In the genomic region with DNA sequence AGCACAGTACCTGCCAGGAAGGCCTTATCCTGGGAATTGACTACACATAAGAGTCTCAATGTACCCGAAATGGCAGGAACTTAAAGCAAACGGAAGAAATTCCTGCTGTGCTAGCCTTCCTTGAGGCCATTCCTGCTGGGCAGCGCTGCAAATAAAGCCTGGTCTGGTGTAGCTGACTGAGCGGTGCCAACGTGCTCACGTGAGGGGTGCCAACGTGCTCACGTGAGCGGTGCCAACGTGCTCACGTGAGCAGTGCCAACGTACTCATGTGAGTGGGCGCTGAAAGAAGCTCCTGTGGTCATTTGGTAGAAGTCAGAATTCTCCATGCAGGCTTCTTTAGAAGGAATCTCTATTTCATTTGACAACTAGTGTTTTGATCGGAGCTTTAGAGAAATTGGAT, we compare ENCODE assay signal across 19 mouse cellular contexts.
DNase-seq lines count a peak whose midpoint lies in the region; ATAC-seq and TF ChIP-seq lines count a peak whose summit lies in the region.
"Had no signal": no experiment of that assay in that cellular context is flagged by ENCODE, and none has a peak within 500 bp of the region (broad histone marks: within the 10 kb centered on the region; RNA-seq: fewer than 3 reads in every experiment).

No protein-coding gene starts in this region.

- ATAC-seq in hindbrain, embryonic 13.5 days (ENCODE audit: low FRiP score) = no peak
- ATAC-seq in hindbrain, embryonic 14.5 days (ENCODE audit: low FRiP score) = no peak
- ATAC-seq: intestine, embryonic 16.5 days had no signal

- no peak for TF ChIP-seq EP300 in CH12.LX (IDR thresholded peaks at IDR 0.05; ENCODE audit: low read length)
- no peak for TF ChIP-seq EP300 in heart, adult 2 months (IDR thresholded peaks at IDR 0.05; ENCODE audit: insufficient read depth, low read depth, low read length)

- no peak for TF ChIP-seq POLR2A in CH12.LX (IDR thresholded peaks at IDR 0.05; ENCODE audit: low read depth, low read length)
- TF ChIP-seq POLR2A in heart, adult 2 months (IDR thresholded peaks at IDR 0.05; ENCODE audit: insufficient read depth, low read depth, low read length) = no peak

- no peaks in the 10 kb centered on the region for H3K79me2 ChIP-seq in CH12.LX (replicated peaks; ENCODE audit: control insufficient read depth, extremely low read depth, insufficient read depth, poor library complexity, severe bottlenecking)
- no peaks in the 10 kb centered on the region for H3K79me2 ChIP-seq in heart, adult 2 months (replicated peaks; ENCODE audit: control insufficient read depth, insufficient read depth, low read length)

- in situ Hi-C loops in CH12.LX (cut with MboI; ENCODE audit: low pct_ligation_motif_present, low pct_unique_long_range_greater_than_20kb, low sequenced_read_pairs) = no loop called here

- H3K4me3 ChIP-seq in hindbrain, embryonic 13.5 days = no peak overlapping the region
- H3K4me3 ChIP-seq in hindbrain, embryonic 14.5 days (replicated peaks; ENCODE audit: low read length) = no peak overlapping the region
- H3K4me3 ChIP-seq in left cerebral cortex, adult 2 months = no peak overlapping the region
- no peak overlapping the region for H3K4me3 ChIP-seq in CH12.LX (replicated peaks in 1 of 3; ENCODE audit: low read depth in 2 of 3, low read length in 2 of 3, poor library complexity in 1 of 3)
- H3K4me3 ChIP-seq in heart, adult 2 months = no peak overlapping the region
- H3K4me3 ChIP-seq: embryonic facial prominence, embryonic 10.5 days; forebrain, embryonic 13.5 days; heart, embryonic 13.5 days had no signal

- peak overlapping the region; percentile 58 for H3K27ac ChIP-seq in hindbrain, embryonic 13.5 days
- H3K27ac ChIP-seq in hindbrain, embryonic 14.5 days = no peak overlapping the region
- no peak overlapping the region for H3K27ac ChIP-seq in left cerebral cortex, adult 2 months
- no peak overlapping the region for H3K27ac ChIP-seq in CH12.LX (ENCODE audit: insufficient read depth, low read depth)
- no peak overlapping the region for H3K27ac ChIP-seq in heart, adult 2 months
- H3K27ac ChIP-seq: embryonic facial prominence, embryonic 10.5 days; heart, embryonic 13.5 days had no signal

- no peak for TF ChIP-seq RAD21 in CH12.LX (IDR thresholded peaks at IDR 0.05; ENCODE audit: low read depth, low read length)

- H3K4me2 ChIP-seq in hindbrain, embryonic 13.5 days = no peak overlapping the region
- H3K4me2 ChIP-seq in hindbrain, embryonic 14.5 days (replicated peaks) = no peak overlapping the region
- H3K4me2 ChIP-seq in CH12.LX (ENCODE audit: insufficient read depth, low read depth, poor library complexity, severe bottlenecking) = no peak overlapping the region
- H3K4me2 ChIP-seq: forebrain, embryonic 13.5 days; heart, embryonic 13.5 days had no signal

- DNase-seq in hindbrain, embryonic 14.5 days (ENCODE audit: low spot score) = no peak
- peak; percentile 17 for DNase-seq in left cerebral cortex, postnatal 4 days
- no peak for DNase-seq in left cerebral cortex, adult 2 months (ENCODE audit: extremely low spot score in 1 of 2, low spot score in 2 of 2)
- no peak for DNase-seq in CH12.LX (ENCODE audit: extremely low read depth)
- peak; percentile 8 for DNase-seq in brain, adult 2 months (ENCODE audit: low read depth, low spot score)
- DNase-seq in heart, adult 2 months = no peak
- DNase-seq: adrenal gland, adult 8-10 months; adrenal gland, postnatal 36 days; cerebellum, adult 8-10 months; forebrain, postnatal 0 days; gastrocnemius, postnatal 25 days; heart, postnatal 36 days; kidney, adult 8-10 months had no signal

- H3K9me3 ChIP-seq in hindbrain, embryonic 13.5 days = no peaks in the 10 kb centered on the region
- no peaks in the 10 kb centered on the region for H3K9me3 ChIP-seq in hindbrain, embryonic 14.5 days (ENCODE audit: control insufficient read depth, low read length)
- H3K9me3 ChIP-seq in CH12.LX (replicated peaks; ENCODE audit: low read length) = no peaks in the 10 kb centered on the region
- H3K9me3 ChIP-seq: embryonic facial prominence, embryonic 10.5 days; forebrain, embryonic 13.5 days; G1E; heart, embryonic 13.5 days had no signal

- dilution Hi-C loops in CH12.LX (cut with MboI; ENCODE audit: extremely low pct_ligation_motif_present, extremely low pct_unique_long_range_greater_than_20kb, low sequenced_read_pairs) = no loop called here

- intact Hi-C loops in left cerebral cortex, postnatal 4 days (cut with DNase I) = no loop called here
- intact Hi-C loops in left cerebral cortex, adult 2 months (cut with DNase I) = no loop called here
- intact Hi-C loops in heart, adult 2 months (cut with DNase I) = no loop called here

- no peak for TF ChIP-seq CTCF in left cerebral cortex, adult 2 months (IDR thresholded peaks at IDR 0.05)
- TF ChIP-seq CTCF in CH12.LX (conservative IDR thresholded peaks at IDR 0.05 in 1 of 2, IDR thresholded peaks at IDR 0.05 in 1 of 2; ENCODE audit: low read depth in 2 of 2, low read length in 2 of 2) = no peak
- no peak for TF ChIP-seq CTCF in heart, adult 2 months (IDR thresholded peaks at IDR 0.05)

- 77% methylated on average over 14 of the region's 14 CpGs for WGBS in hindbrain, embryonic 13.5 days
- WGBS in hindbrain, embryonic 14.5 days = 74% methylated on average over 14 of the region's 14 CpGs
- WGBS in heart, adult 2 months = 83% methylated on average over 14 of the region's 14 CpGs

- H3K4me1 ChIP-seq in hindbrain, embryonic 13.5 days (replicated peaks) = peaks cover 13% of the 10 kb centered on the region
- H3K4me1 ChIP-seq in hindbrain, embryonic 14.5 days (replicated peaks; ENCODE audit: control insufficient read depth, insufficient read depth, low read length) = no peaks in the 10 kb centered on the region
- H3K4me1 ChIP-seq in CH12.LX (ENCODE audit: control insufficient read depth in 1 of 2, insufficient read depth in 2 of 2) = no peaks in the 10 kb centered on the region
- no peaks in the 10 kb centered on the region for H3K4me1 ChIP-seq in heart, adult 2 months (ENCODE audit: control insufficient read depth, insufficient read depth, low read length)
- H3K4me1 ChIP-seq: embryonic facial prominence, embryonic 10.5 days had no signal

- H3K27me3 ChIP-seq in hindbrain, embryonic 13.5 days = no peaks in the 10 kb centered on the region
- no peaks in the 10 kb centered on the region for H3K27me3 ChIP-seq in hindbrain, embryonic 14.5 days (ENCODE audit: control insufficient read depth, insufficient read depth, low read length)
- H3K27me3 ChIP-seq in CH12.LX (replicated peaks) = no peaks in the 10 kb centered on the region
- H3K27me3 ChIP-seq in heart, adult 2 months (ENCODE audit: control insufficient read depth, insufficient read depth, low read length) = no peaks in the 10 kb centered on the region
- H3K27me3 ChIP-seq: forebrain, embryonic 13.5 days; heart, embryonic 13.5 days had no signal

- H3K36me3 ChIP-seq in hindbrain, embryonic 13.5 days = no peaks in the 10 kb centered on the region
- no peaks in the 10 kb centered on the region for H3K36me3 ChIP-seq in hindbrain, embryonic 14.5 days (replicated peaks; ENCODE audit: control insufficient read depth, insufficient read depth)
- H3K36me3 ChIP-seq in CH12.LX (replicated peaks in 1 of 2; ENCODE audit: control insufficient read depth in 1 of 2, insufficient read depth in 1 of 2, low read length in 1 of 2) = no peaks in the 10 kb centered on the region
- H3K36me3 ChIP-seq in heart, adult 2 months (ENCODE audit: control insufficient read depth, insufficient read depth, low read length) = no peaks in the 10 kb centered on the region
- H3K36me3 ChIP-seq: embryonic facial prominence, embryonic 10.5 days; G1E; heart, embryonic 13.5 days had no signal

- H3K9ac ChIP-seq in hindbrain, embryonic 13.5 days = no peak overlapping the region
- H3K9ac ChIP-seq in hindbrain, embryonic 14.5 days = no peak overlapping the region
- no peak overlapping the region for H3K9ac ChIP-seq in CH12.LX (ENCODE audit: insufficient read depth, low read depth)
- H3K9ac ChIP-seq in heart, adult 2 months (ENCODE audit: low read depth, low read length) = no peak overlapping the region
- H3K9ac ChIP-seq: forebrain, embryonic 13.5 days; forebrain, postnatal 0 days; heart, embryonic 13.5 days had no signal

TF ChIP-seq in CH12.LX, 34 proteins besides CTCF, POLR2A, EP300 and RAD21:
- TF ChIP-seq BHLHE40 (IDR thresholded peaks at IDR 0.05; ENCODE audit: low read depth, low read length) (peak; percentile 83), TBP (conservative IDR thresholded peaks at IDR 0.05; ENCODE audit: low read depth, low read length) (no peak)

Comparison
In these comparisons a context has a peak if more than half of its experiments do, and no peak if none do; other contexts are left out.
1. DNase-seq: peak in left cerebral cortex, postnatal 4 days (single experiment) and brain, adult 2 months (single experiment); none in hindbrain, embryonic 14.5 days (single experiment), left cerebral cortex, adult 2 months (0 of 2), CH12.LX (single experiment) and heart, adult 2 months (0 of 2).